Mouse (Mus musculus) erythroblast, embryonic 14.5 days (primary cell): ENCODE data around the gene Itgb2.

Experiments used
- GATA1 ChIP-seq: IDR thresholded peaks from 2 replicates; pipeline ENCODE4 v1.6.1; 2012; ENCODE audit warnings: low read length, inconsistent platforms, mixed read lengths
- TAL1 ChIP-seq: IDR thresholded peaks from 3 replicates; pipeline ENCODE4 v1.6.1; 2012; ENCODE audit warnings: low read length, inconsistent platforms, mixed read lengths

DNA sequence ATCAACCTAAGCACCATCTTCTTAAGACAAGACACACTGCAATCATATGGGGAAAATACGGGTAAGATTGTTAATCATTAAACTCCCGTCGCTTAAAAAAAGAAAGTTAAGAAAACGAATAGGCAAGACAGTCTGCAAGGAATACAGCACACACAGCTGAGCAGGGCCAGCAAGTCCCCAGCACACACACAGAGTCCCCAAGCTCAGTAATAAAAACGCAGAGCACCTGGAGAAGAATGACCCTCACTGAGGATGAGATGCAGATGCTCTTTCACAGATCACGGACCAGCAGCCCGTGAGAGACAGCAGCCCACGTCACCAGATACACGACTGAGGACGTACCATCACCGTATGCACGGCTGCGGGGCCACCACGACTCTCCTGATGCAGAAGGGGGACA is 29.4 kb upstream of the Itgb2 start:
- TF ChIP-seq TAL1 (no peak), GATA1 (no peak)
